Comparison of ENCODE assay signal across 22 mouse cellular contexts in genomic region chr16:35545723-35546122, GRCm38 (mm10). TPM values are rescaled to one million over a fixed set of nuclear protein-coding genes. Genes with fewer than 3 reads are reported as not detected.
"Had no signal": no experiment of that assay in that cellular context is flagged by ENCODE, and none has a peak within 500 bp of the region (broad histone marks: within the 10 kb centered on the region; RNA-seq: fewer than 3 reads in every experiment).

No protein-coding gene starts in this region.

- H3K9me3 ChIP-seq: limb, embryonic 10.5 days; limb, embryonic 13.5 days; liver, embryonic 13.5 days; midbrain, embryonic 12.5 days; midbrain, embryonic 15.5 days; neural tube, embryonic 12.5 days; neural tube, embryonic 15.5 days had no signal

- H3K4me3 ChIP-seq: layer of hippocampus, adult 2 months; limb, embryonic 10.5 days; limb, embryonic 13.5 days; liver, embryonic 13.5 days; midbrain, embryonic 12.5 days; midbrain, embryonic 15.5 days; neural tube, embryonic 12.5 days; neural tube, embryonic 15.5 days had no signal

- H3K4me2 ChIP-seq: limb, embryonic 13.5 days; liver, embryonic 13.5 days; lung, embryonic 14.5 days; midbrain, embryonic 12.5 days; midbrain, embryonic 15.5 days; neural tube, embryonic 12.5 days; neural tube, embryonic 15.5 days had no signal

- ATAC-seq: lung, postnatal 0 days; midbrain, embryonic 15.5 days had no signal

- H3K27me3 ChIP-seq: midbrain, embryonic 12.5 days; midbrain, embryonic 15.5 days; neural tube, embryonic 12.5 days; neural tube, embryonic 15.5 days had no signal

- H3K36me3 ChIP-seq: limb, embryonic 10.5 days; limb, embryonic 13.5 days; liver, embryonic 13.5 days; midbrain, embryonic 15.5 days; neural tube, embryonic 15.5 days had no signal

- H3K27ac ChIP-seq: kidney, postnatal 0 days; layer of hippocampus, adult 2 months; limb, embryonic 10.5 days; limb, embryonic 13.5 days; liver, embryonic 13.5 days; macrophage; midbrain, embryonic 12.5 days; midbrain, embryonic 15.5 days; neural tube, embryonic 12.5 days; neural tube, embryonic 15.5 days; stomach, postnatal 0 days had no signal

- H3K9ac ChIP-seq: limb, embryonic 13.5 days; liver, embryonic 13.5 days; lung, embryonic 14.5 days; midbrain, embryonic 12.5 days; midbrain, embryonic 15.5 days; neural tube, embryonic 12.5 days; neural tube, embryonic 15.5 days had no signal

- DNase-seq: kidney, postnatal 25 days; layer of hippocampus, adult 9-11 months; liver; liver, embryonic 13.5 days; lung, embryonic 14.5 days; right cerebral cortex, adult 18-20 months; right cerebral cortex, postnatal 14 days; right cerebral cortex, postnatal 4 days; thymus, adult 2 months; thymus, postnatal 25 days had no signal

RNA-seq across cellular contexts. Expression of gene Sema5b, which starts 4.8 kb away (rescaled TPM):
- total RNA-seq: megakaryocyte, adult 5-6 weeks had no signal
- polyA plus RNA-seq: macrophage had no signal
